Mouse (Mus musculus) hindbrain, postnatal 0 days (tissue): ENCODE measurements around the gene Shkbp1. TPM values are rescaled to one million over a fixed set of nuclear protein-coding genes. Genes with fewer than 3 reads are reported as not detected.

Experiments used
- ATAC-seq: fragments of 200-750 bp; cut with Nextera tagmentation; 2 replicates; pipeline ENCODE4 v1.8.0; 2017; ENCODE audit warnings: mild to moderate bottlenecking, moderate TSS enrichment, moderate library complexity
- DNase-seq: peaks from one replicate; pipeline ENCODE4 v3.0.0-alpha.2; 2015; ENCODE audit warnings: low spot score
- H3K27ac ChIP-seq: fragments of 300-500 bp; sonication (generic); 2 replicates; pipeline ENCODE4 v1.5.1; 2014; ENCODE audit warnings: mild to moderate bottlenecking
- H3K27me3 ChIP-seq: fragments of 300-500 bp; sonication (generic); 2 replicates; pipeline ENCODE4 v1.6.1; 2014; ENCODE audit warnings: low read length, mixed read lengths; ENCODE audit not compliant: insufficient read depth
- H3K36me3 ChIP-seq: fragments of 300-500 bp; sonication (generic); 2 replicates; pipeline ENCODE4 v1.6.1; 2014; ENCODE audit warnings: low read length, mixed read lengths; ENCODE audit not compliant: insufficient read depth
- H3K4me1 ChIP-seq: fragments of 300-500 bp; sonication (generic); 2 replicates; pipeline ENCODE4 v1.6.1; 2014; ENCODE audit warnings: antibody characterized with exemption, low read length, mixed read lengths; ENCODE audit not compliant: insufficient read depth
- H3K4me2 ChIP-seq: fragments of 300-500 bp; sonication (generic); 2 replicates; pipeline ENCODE4 v1.6.1; 2014; ENCODE audit warnings: low read depth, mild to moderate bottlenecking, low read length, moderate library complexity, mixed read lengths
- H3K4me3 ChIP-seq: fragments of 300-500 bp; sonication (generic); 2 replicates; pipeline ENCODE4 v1.5.1; 2014; ENCODE audit warnings: low read length
- H3K9ac ChIP-seq: fragments of 300-500 bp; sonication (generic); replicated peaks from 2 replicates; pipeline ENCODE4 v1.6.1; 2014; ENCODE audit warnings: mild to moderate bottlenecking, low read length, moderate library complexity, mixed read lengths
- H3K9me3 ChIP-seq: fragments of 300-500 bp; sonication (generic); 2 replicates; pipeline ENCODE4 v1.6.1; 2016; ENCODE audit warnings: low read length, mixed read lengths
- CTCF ChIP-seq: IDR thresholded peaks from 2 replicates; pipeline ENCODE4 v1.5.1; 2016; ENCODE audit warnings: antibody characterized with exemption, control low read depth, low read depth
- WGBS: fragments of 180-500 bp; shearing (Covaris S2); extraction: QIAGEN DNeasy Blood & Tissue Kit; methylation state at CpG from one replicate; pipeline ENCODE4 v1.1.7; 2014; 5-methylcytosine and 5-hydroxymethylcytosine counted together
- polyA plus RNA-seq: library from polyadenylated mRNA; unstranded; fragments of >200 nt; fragmentation: Nextera tagmentation; extraction: Ambion mirVana; gene quantifications from 2 replicates; pipeline ENCODE4 v1.2.1, GENCODE M21; 2015
- total RNA-seq: library from RNA; depleted of rRNA; stranded (reverse); fragments of >200 nt; gene quantifications from 2 replicates; pipeline ENCODE4 v1.2.3, GENCODE M21; 2014

The Shkbp1 gene
- total and polyA plus RNA-seq, 2 experiments from 2014 or later, result 20.2 to 31.2 TPM

- no peak overlapping the region for H3K27ac ChIP-seq
- no peak overlapping the region for H3K9ac ChIP-seq
- TF ChIP-seq CTCF, result no peak
- no peaks in the 10 kb centered on the region for H3K9me3 ChIP-seq
- H3K27me3 ChIP-seq, result peaks cover 63% of the 10 kb centered on the region
- ATAC-seq (no peak), DNase-seq (no peak)
- WGBS, result 39% methylated on average over 16 of the region's 16 CpGs
- H3K4me1 ChIP-seq, result peaks cover 28% of the 10 kb centered on the region
- H3K4me2 ChIP-seq, result no peak overlapping the region
- no peaks in the 10 kb centered on the region for H3K36me3 ChIP-seq
- H3K4me3 ChIP-seq, result no peak overlapping the region
Measured at GRCm38 (mm10) chr7:27328648-27329047, 27.2 kb downstream of the Shkbp1 start.

GRCm38 (mm10) chr7:27328161-27328560 lies 27.7 kb downstream of the Shkbp1 start:
- H3K36me3 ChIP-seq, result no peaks in the 10 kb centered on the region
- no peaks in the 10 kb centered on the region for H3K9me3 ChIP-seq
- H3K4me2 ChIP-seq, result no peak overlapping the region
- H3K4me1 ChIP-seq, result peaks cover 23% of the 10 kb centered on the region
- TF ChIP-seq CTCF, result no peak
- no peak overlapping the region for H3K9ac ChIP-seq
- no peak overlapping the region for H3K27ac ChIP-seq
- ATAC-seq, result no peak
- H3K4me3 ChIP-seq, result no peak overlapping the region
- H3K27me3 ChIP-seq, result peaks cover 58% of the 10 kb centered on the region
- WGBS, result 87% methylated on average over 11 of the region's 11 CpGs
- no peak for DNase-seq

- no peaks in the 10 kb centered on the region for H3K36me3 ChIP-seq
- peaks cover 18% of the 10 kb centered on the region for H3K4me1 ChIP-seq
- no peak overlapping the region for H3K9ac ChIP-seq
- ATAC-seq (no peak), DNase-seq (no peak)
- no peak overlapping the region for H3K4me3 ChIP-seq
- WGBS, result 92% methylated on average over 8 of the region's 8 CpGs
- H3K27me3 ChIP-seq, result peaks cover 53% of the 10 kb centered on the region
- H3K9me3 ChIP-seq, result no peaks in the 10 kb centered on the region
- no peak overlapping the region for H3K27ac ChIP-seq
- no peak for TF ChIP-seq CTCF
- H3K4me2 ChIP-seq, result no peak overlapping the region
Measured at GRCm38 (mm10) chr7:27327500-27327899, 28.3 kb downstream of the Shkbp1 start.

GRCm38 (mm10) chr7:27326101-27326880 lies 29.5 kb downstream of the Shkbp1 start:
- DNase-seq, result no peak
- peak overlapping the region; percentile 40 for H3K4me2 ChIP-seq
- H3K4me1 ChIP-seq, result peaks cover 18% of the 10 kb centered on the region
- peak overlapping the region; percentile 25 for H3K4me3 ChIP-seq
- WGBS, result 46% methylated on average over 34 of the region's 34 CpGs
- peaks cover 47% of the 10 kb centered on the region for H3K27me3 ChIP-seq
- no peaks in the 10 kb centered on the region for H3K36me3 ChIP-seq
- no peak overlapping the region for H3K9ac ChIP-seq
- no peak for ATAC-seq
- H3K27ac ChIP-seq, result no peak overlapping the region
- H3K9me3 ChIP-seq, result no peaks in the 10 kb centered on the region
- no peak for TF ChIP-seq CTCF

GRCm38 (mm10) chr7:27325697-27326096 lies 30.1 kb downstream of the Shkbp1 start:
- H3K27ac ChIP-seq, result no peak overlapping the region
- peak overlapping the region; percentile 40 for H3K4me2 ChIP-seq
- no peak for TF ChIP-seq CTCF
- H3K9ac ChIP-seq, result 0 out of 2 replicates have a peak overlapping the region, but pooled peaks have one; percentile 0
- H3K9me3 ChIP-seq, result no peaks in the 10 kb centered on the region
- no peaks in the 10 kb centered on the region for H3K36me3 ChIP-seq
- peaks cover 42% of the 10 kb centered on the region for H3K27me3 ChIP-seq
- DNase-seq (no peak), ATAC-seq (no peak)
- WGBS, result 6% methylated on average over 24 of the region's 24 CpGs
- peaks cover 12% of the 10 kb centered on the region for H3K4me1 ChIP-seq
- peak overlapping the region; percentile 25 for H3K4me3 ChIP-seq

GRCm38 (mm10) chr7:27324928-27325327 lies 30.9 kb downstream of the Shkbp1 start:
- no peaks in the 10 kb centered on the region for H3K36me3 ChIP-seq
- DNase-seq, result no peak
- H3K9me3 ChIP-seq, result no peaks in the 10 kb centered on the region
- 52% methylated on average over 18 of the region's 20 CpGs for WGBS
- ATAC-seq, result no peak
- H3K27ac ChIP-seq, result no peak overlapping the region
- no peak overlapping the region for H3K4me3 ChIP-seq
- no peak for TF ChIP-seq CTCF
- no peak overlapping the region for H3K4me2 ChIP-seq
- no peak overlapping the region for H3K9ac ChIP-seq
- H3K4me1 ChIP-seq, result peaks cover 11% of the 10 kb centered on the region; the same call in 1 of the 2 replicates
- peaks cover 34% of the 10 kb centered on the region for H3K27me3 ChIP-seq

- H3K4me3 ChIP-seq, result no peak overlapping the region
- H3K4me2 ChIP-seq, result no peak overlapping the region
- TF ChIP-seq CTCF, result no peak
- H3K4me1 ChIP-seq, result peaks cover 8% of the 10 kb centered on the region; the same call in 1 of the 2 replicates
- no peaks in the 10 kb centered on the region for H3K9me3 ChIP-seq
- no peak overlapping the region for H3K27ac ChIP-seq
- WGBS, result 94% methylated on average over 11 of the region's 11 CpGs
- H3K27me3 ChIP-seq, result peaks cover 27% of the 10 kb centered on the region
- no peak overlapping the region for H3K9ac ChIP-seq
- ATAC-seq (no peak), DNase-seq (no peak)
- no peaks in the 10 kb centered on the region for H3K36me3 ChIP-seq
Measured at GRCm38 (mm10) chr7:27324161-27324560, 31.7 kb downstream of the Shkbp1 start.
